Mouse (Mus musculus) embryonic fibroblast, embryonic 13.5 days (primary cell): ENCODE data around the gene Tlx3.

Source experiments
- CTCF ChIP-seq: IDR thresholded peaks from 2 replicates; pipeline ENCODE4 v1.5.1; 2011; ENCODE audit warnings: mild to moderate bottlenecking, control low read depth, low read length, moderate library complexity, borderline replicate concordance; ENCODE audit not compliant: insufficient read depth
- POLR2A ChIP-seq: IDR thresholded peaks from 2 replicates; pipeline ENCODE4 v1.6.1; 2011; ENCODE audit warnings: low read depth, mild to moderate bottlenecking, control low read depth, low read length, moderate library complexity

DNA sequence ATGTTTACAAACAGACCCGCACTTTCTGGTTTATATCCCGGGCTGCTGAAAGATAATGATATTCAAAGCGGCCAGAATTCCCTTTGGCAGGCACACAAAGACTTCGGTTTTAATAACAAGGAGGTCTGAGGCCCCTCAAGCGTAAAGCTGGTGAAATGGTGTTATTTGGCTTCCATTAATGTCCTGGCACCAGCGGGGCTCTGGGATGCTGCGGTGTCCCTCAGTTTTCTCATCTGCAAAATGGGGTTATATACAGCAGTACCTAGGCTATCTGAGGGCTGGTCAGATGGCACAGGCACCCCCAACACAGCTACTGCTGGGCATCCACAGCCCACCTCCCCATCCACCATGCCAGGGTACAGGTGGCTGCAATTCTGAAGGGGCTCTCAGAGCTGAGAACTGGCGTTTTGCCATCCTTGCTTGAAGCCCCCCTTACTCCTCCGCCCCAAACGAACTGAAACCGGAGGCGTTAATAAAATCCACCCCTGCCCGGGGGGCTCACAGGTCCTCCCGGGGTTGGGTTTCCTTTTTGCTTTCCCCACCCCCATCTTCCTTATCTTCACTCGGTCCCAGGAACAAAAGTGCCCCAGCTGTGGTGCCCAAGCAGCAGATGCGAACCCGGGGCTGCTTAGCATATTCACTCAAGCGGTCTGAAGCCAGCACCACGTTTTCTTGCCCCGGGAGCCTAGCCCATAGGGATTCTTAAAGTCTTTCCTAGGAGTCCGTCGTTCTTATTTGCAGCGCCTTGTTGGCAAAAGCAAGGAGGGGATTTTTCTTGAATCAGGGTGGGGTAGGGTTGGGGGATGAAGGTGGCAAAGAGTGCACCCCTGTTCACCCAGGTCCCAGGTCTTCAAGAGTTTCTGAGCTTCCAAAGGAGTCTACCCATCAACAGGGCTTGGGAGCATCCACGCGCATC lies 7.6 kb downstream of the Tlx3 start:
- TF ChIP-seq CTCF = no peak
- TF ChIP-seq POLR2A = no peak
